Mouse (Mus musculus) monocyte, adult 2 months (primary cell): ENCODE results near the gene Xbp1.

Experiments
- DNase-seq, 2 experiments: peaks; one replicate each; pipeline ENCODE4 v3.0.0; 2022; ENCODE audit warnings: low spot score in 2 of 2, low read depth in 1 of 2

Gene Xbp1

GRCm38 (mm10) chr11:5565596-5565995 lies 45.1 kb downstream of the Xbp1 start:
- DNase-seq = no peak

DNA sequence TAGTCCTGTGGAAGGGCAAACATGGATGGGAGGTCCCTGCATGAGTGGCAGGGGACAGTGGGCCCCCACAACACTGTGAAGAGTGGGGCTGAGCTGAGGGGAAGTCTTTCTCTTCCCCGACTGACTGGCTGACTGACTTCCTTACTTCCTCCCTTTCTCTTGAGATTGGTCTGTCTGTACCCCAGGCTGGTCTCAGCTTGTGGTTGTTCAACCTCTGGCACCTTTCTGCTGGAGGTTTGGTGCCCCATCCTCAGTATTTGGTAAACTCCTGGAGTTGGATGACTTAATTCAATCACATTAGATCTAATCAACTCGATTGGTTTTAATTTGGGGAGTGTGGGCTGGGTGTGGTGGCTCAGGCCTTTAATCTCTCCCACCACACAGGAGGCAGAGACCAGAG lies 46.0 kb downstream of the Xbp1 start:
- DNase-seq = no peak

GRCm38 (mm10) chr11:5567654-5568053 lies 47.2 kb downstream of the Xbp1 start:
- DNase-seq = no peak

GRCm38 (mm10) chr11:5568082-5568481 lies 47.6 kb downstream of the Xbp1 start:
- DNase-seq = no peak

DNA sequence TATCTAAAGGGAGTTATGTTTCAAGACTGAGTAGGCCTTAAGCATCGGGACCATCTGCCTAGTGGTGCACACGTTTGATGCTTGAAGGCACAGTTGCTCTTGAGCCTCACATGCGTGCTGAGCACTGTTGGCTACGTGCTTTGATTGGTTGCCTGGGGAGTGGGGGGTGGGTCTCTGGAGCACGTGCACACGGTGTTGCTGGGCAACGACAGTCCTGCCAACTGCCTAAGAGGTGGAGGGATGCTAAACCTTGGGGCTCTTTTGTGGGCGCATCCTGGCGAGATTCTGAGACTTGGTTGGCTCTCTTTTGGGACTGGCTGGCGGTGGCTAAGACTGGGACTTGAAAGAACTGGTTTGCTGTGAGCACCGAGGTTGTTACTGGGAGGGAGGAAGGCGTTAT lies 49.0 kb downstream of the Xbp1 start, which contains the start of gene Ankrd36:
Gene Ankrd36, plus strand, starts transcription at position 211 of the 400 bp plus-strand sequence.
- DNase-seq = no peak

GRCm38 (mm10) chr11:5571856-5572255 lies 51.4 kb downstream of the Xbp1 start:
- DNase-seq = no peak

DNA sequence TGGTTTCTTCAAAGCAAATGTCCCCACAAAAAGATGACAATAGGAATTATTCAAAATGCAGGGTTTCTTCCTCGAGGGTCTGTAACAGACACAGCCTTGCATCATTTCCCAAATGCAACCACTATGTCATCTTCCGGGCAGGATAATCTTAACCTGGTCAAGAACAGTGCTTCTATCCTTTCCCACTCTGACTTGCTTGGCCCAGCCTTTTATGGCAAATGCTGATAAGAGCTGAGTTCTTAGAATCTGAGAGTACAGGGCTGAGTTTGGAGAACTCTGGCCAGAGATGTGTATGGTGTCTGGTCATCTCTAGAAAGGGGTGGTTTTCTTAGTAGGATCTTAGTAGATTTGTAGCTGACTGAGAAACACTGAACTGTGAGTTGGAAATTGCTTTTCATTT lies 53.4 kb downstream of the Xbp1 start:
- DNase-seq = no peak

DNA sequence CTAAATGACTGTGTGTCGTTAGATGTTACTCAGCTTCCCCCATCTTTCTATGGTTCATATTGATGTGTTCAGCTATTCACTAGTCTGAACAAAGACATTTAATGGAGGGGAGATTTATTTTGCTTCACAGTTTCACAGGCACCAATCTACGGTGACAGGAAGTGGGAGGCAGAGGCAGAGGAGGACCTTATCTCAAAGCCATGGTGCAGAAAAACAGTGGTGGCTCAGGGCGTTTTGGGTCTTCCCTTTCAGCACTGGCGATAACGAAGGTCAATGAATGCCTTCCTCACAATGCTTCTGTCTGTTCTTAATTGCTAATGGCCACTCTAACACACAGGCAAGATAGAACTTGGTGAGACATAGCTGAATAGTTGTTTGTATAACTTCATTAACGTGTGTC lies 54.6 kb downstream of the Xbp1 start:
- no peak for DNase-seq
